Mouse (Mus musculus) thymus, adult 2 months (tissue): ENCODE measurements around the gene H2-Ab1. TPM values are rescaled to one million over a fixed set of nuclear protein-coding genes. Genes with fewer than 3 reads are reported as not detected.

Experiments used
- DNase-seq: peaks from one replicate; pipeline ENCODE4 v3.0.0; 2021
- H3K27ac ChIP-seq: fragments of 200-500 bp; 2 replicates; pipeline ENCODE4 v1.5.1; 2012; ENCODE audit warnings: low read length, control low read depth; ENCODE audit not compliant: control insufficient read depth, insufficient read depth
- H3K27me3 ChIP-seq: fragments of 200-500 bp; 2 replicates; pipeline ENCODE4 v1.6.1; 2012; ENCODE audit warnings: mild to moderate bottlenecking, low read length, moderate library complexity, mixed read lengths; ENCODE audit not compliant: control insufficient read depth, insufficient read depth
- H3K36me3 ChIP-seq: fragments of 200-500 bp; 2 replicates; pipeline ENCODE4 v1.6.1; 2012; ENCODE audit warnings: mild to moderate bottlenecking, low read length, moderate library complexity; ENCODE audit not compliant: control insufficient read depth, insufficient read depth
- H3K4me1 ChIP-seq: fragments of 200-500 bp; replicated peaks from 2 replicates; pipeline ENCODE4 v1.6.1; 2012; ENCODE audit warnings: low read length; ENCODE audit not compliant: control insufficient read depth, insufficient read depth
- H3K4me3 ChIP-seq: fragments of 200-500 bp; 2 replicates; pipeline ENCODE4 v1.5.1; 2012; ENCODE audit warnings: mild to moderate bottlenecking, low read length, control low read depth, moderate library complexity; ENCODE audit not compliant: control insufficient read depth, insufficient read depth
- CTCF ChIP-seq: fragments of 200-500 bp; IDR thresholded peaks from 2 replicates; pipeline ENCODE4 v1.5.1; 2012; ENCODE audit warnings: mild to moderate bottlenecking, control low read depth, low read length, moderate library complexity, borderline replicate concordance; ENCODE audit not compliant: control insufficient read depth, poor library complexity, insufficient read depth; ENCODE audit errors: extremely low read depth
- POLR2A ChIP-seq: fragments of 200-500 bp; IDR thresholded peaks from 2 replicates; pipeline ENCODE4 v1.6.1; 2012; ENCODE audit warnings: mild to moderate bottlenecking, low read length, control low read depth, moderate library complexity; ENCODE audit not compliant: control insufficient read depth, poor library complexity, insufficient read depth; ENCODE audit errors: extremely low read depth
- WGBS: fragments of 180-500 bp; shearing (Covaris S2); methylation state at CpG from one replicate; pipeline ENCODE4 v1.1.7; 2018; 5-methylcytosine and 5-hydroxymethylcytosine counted together
- polyA plus RNA-seq: library from polyadenylated mRNA; depleted of rRNA; stranded (reverse); fragments of >200 nt; gene quantifications from 2 replicates; pipeline ENCODE4 v1.2.3, GENCODE M21; 2012

Gene H2-Ab1
- polyA plus RNA-seq, 1 experiment, result 4,004 TPM

DNA sequence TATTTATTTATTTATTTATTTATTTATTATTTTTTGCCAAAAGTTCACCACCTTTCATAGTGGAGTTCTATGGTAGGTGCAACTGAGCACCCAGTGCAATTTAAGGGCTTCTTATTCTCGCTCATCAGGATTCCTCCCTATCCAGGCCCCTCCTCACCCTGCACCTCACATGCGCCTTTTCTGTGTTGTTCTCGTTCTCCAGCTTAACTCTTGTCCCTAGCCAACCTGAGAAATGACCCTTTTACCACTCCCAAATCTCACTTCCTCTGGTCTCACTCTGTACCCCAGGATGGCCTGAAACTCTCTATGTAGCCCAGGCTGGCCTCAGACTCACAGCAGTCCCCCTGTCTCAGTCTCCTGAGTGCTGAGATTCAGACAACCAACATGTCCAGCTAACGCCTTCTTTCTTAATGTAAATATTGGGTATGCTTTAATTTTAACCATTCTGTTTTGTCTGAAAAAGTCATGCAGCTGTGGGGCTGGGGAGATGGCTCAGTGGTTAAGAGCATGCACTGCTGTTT is 44.2 kb downstream of the H2-Ab1 start:
- Histone ChIP-seq H3K36me3 (no peaks in the 10 kb centered on the region), H3K27ac (peak overlapping the region; percentile 47; the same call in 1 of the 2 replicates), H3K4me3 (no peak overlapping the region), H3K27me3 (no peaks in the 10 kb centered on the region), H3K4me1 (peaks cover 6% of the 10 kb centered on the region)
- no peak for DNase-seq
- TF ChIP-seq POLR2A (no peak), CTCF (no peak)
- WGBS, result 93% methylated on average over 4 of the region's 4 CpGs

DNA sequence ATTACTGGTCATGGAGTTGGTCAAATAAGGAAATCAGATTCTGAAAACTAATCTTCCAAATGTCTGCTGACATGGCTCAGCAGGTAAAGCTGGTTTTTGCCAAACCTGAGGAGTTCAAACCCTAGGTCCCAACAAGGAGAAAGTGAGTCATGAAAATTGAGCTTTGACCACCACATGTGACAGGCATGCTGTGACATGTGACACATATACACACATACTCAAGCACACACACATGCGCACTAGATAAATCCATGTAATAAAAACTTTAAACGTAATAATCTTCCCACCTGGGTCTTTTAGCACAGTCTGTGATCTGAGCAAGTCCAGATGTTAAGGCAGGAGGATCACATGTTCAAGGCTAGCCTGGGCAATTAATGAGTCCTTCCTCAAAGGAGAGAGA is 46.3 kb downstream of the H2-Ab1 start:
- H3K4me3 ChIP-seq, result no peak overlapping the region
- H3K4me1 ChIP-seq, result peaks cover 6% of the 10 kb centered on the region
- no peaks in the 10 kb centered on the region for H3K27me3 ChIP-seq
- DNase-seq, result no peak
- H3K27ac ChIP-seq, result no peak overlapping the region
- TF ChIP-seq POLR2A, result no peak
- TF ChIP-seq CTCF, result no peak
- no peaks in the 10 kb centered on the region for H3K36me3 ChIP-seq
- 94% methylated on average over 2 of the region's 2 CpGs for WGBS

DNA sequence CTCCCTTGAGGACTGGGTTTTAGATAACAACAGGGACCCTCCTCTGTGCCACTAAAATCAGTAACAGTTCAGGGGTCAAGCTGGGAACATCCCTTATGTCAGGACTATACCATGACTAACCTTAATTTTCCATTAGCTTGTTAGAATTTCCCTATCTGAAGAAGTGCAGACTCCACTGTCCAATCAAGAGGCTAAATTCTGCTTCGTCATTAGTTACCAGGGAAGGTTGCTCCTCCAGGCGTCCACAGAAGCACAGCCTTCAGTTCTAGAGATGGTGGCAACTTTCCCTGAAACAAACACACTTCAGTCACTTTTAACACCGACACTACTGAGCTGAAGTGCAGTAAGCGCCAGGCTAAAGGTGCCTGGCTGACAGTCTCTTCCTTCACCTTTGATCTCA is 47.3 kb downstream of the H2-Ab1 start:
- no peak for TF ChIP-seq POLR2A
- TF ChIP-seq CTCF, result no peak
- Histone ChIP-seq H3K36me3 (no peaks in the 10 kb centered on the region), H3K4me1 (peaks cover 6% of the 10 kb centered on the region; the same call in 1 of the 2 replicates), H3K4me3 (no peak overlapping the region), H3K27me3 (no peaks in the 10 kb centered on the region), H3K27ac (peak overlapping the region; percentile 51; the same call in 1 of the 2 replicates)
- 19% methylated on average over 4 of the region's 4 CpGs for WGBS
- DNase-seq, result peak; percentile 67

DNA sequence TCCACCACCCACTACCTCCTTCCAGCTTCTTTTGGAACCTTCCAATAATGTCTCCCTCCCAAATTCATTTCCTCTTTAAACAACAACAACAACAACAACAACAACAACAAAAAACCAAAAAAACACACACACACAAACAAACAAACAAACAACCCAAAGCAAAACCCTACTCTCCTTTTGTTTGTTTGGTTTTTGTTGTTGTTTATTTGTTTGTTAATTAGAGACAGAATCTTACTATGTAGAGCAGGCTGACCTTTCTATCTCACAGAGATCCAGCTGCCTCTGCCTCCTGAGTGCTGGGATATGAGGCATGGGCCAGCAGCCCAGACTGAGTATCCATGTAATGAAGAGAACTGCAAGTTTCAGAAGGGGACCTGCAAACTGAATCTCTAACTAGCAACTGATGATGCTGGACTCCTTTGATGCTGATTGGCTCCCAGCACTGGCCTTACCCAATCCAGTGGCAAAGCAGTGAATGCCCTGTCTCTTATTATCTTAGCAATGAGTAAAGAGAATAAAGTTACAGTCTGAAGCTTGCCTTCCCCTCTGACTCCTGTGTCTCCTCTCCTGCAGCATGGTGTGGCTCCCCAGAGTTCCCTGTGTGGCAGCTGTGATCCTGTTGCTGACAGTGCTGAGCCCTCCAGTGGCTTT is 48.0 kb downstream of the H2-Ab1 start, which contains the start of gene H2-Eb1:
Gene H2-Eb1, plus strand, starts transcription at position 488 of the 651 bp plus-strand sequence.
- TF ChIP-seq CTCF, result no peak
- peak; percentile 88 for DNase-seq
- Histone ChIP-seq H3K4me3 (peak within 1 kb of the TSS; percentile 26), H3K27ac (peak within 1 kb of the TSS; percentile 75), H3K36me3 (no peaks in the 10 kb centered on the region), H3K4me1 (peaks cover 11% of the 10 kb centered on the region), H3K27me3 (no peaks in the 10 kb centered on the region)

DNA sequence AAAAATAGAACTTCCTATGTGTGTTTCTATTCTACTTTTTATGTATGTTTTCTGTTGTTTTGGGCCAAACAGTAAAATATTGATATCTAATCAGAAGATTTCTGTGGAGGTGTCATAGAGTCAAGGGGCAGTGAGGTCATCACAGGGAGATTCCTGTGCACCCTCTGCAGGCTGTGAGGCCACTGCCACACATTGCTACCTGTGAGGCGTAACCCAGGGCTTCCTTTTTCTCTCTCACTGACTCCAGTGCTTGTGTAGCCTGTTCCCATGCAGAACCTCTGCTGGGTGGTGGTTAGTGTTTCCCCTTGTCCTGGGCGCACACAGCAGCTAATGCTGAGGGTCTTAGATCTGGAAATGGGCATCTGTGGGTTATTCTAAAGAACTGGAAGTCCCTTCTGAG is 48.9 kb downstream of the H2-Ab1 start:
- Histone ChIP-seq H3K36me3 (no peaks in the 10 kb centered on the region), H3K4me1 (peaks cover 11% of the 10 kb centered on the region), H3K4me3 (peak overlapping the region; percentile 23; the same call in 1 of the 2 replicates), H3K27me3 (no peaks in the 10 kb centered on the region), H3K27ac (peak overlapping the region; percentile 33; the same call in 1 of the 2 replicates)
- TF ChIP-seq CTCF (no peak), POLR2A (no peak)
- WGBS, result 89% methylated on average over 2 of the region's 2 CpGs
- DNase-seq, result no peak

DNA sequence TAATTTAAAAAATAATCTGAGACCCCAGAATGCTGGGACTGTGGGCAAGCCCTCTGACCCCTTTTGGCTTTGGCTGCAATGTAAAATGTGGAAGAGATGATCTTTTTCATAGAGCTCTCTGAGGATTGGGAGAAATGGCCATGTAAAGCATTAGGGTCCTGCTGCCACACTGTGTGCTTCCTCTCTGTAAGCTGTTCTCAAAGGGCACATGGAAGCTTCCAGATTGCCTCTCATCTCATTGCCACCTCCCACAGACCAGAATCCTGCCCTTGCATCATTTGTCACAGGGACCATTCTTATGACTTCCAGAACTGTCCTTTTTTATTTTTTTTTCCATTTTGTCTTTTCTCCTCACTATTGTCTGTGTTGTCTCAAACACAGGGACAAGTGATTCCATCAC is 49.7 kb downstream of the H2-Ab1 start:
- Histone ChIP-seq H3K27me3 (no peaks in the 10 kb centered on the region), H3K4me3 (no peak overlapping the region), H3K36me3 (no peaks in the 10 kb centered on the region), H3K4me1 (peaks cover 14% of the 10 kb centered on the region), H3K27ac (no peak overlapping the region; the same call in 1 of the 2 replicates)
- TF ChIP-seq POLR2A, result no peak
- no peak for TF ChIP-seq CTCF
- DNase-seq, result no peak
